Mouse (Mus musculus): Measurements from ENCODE around the gene Dzip3.

Dzip3 gene

GRCm38 (mm10) chr16:48993559-48994342 is at the start of gene Dzip3, which contains the start of gene Cip2a:
Gene Dzip3, minus strand, starts transcription at chr16:48994165.
Gene Cip2a, plus strand, starts transcription at chr16:48994185.
- DNase-seq (ENCODE audit: low spot score), result peak; percentile 86

- DNase-seq (ENCODE audit: low spot score), result no peak
These were observed 46.7 kb upstream of the Dzip3 start for GRCm38 (mm10) chr16:49040554-49041221.

GRCm38 (mm10) chr16:49037771-49038170 is 43.8 kb upstream of the Dzip3 start:
- no peak for DNase-seq (ENCODE audit: low spot score)

- DNase-seq (ENCODE audit: low spot score), result no peak
These were observed 41.9 kb upstream of the Dzip3 start for GRCm38 (mm10) chr16:49035852-49036251.

- DNase-seq (ENCODE audit: low spot score), result no peak
These were observed 22.8 kb upstream of the Dzip3 start for GRCm38 (mm10) chr16:49016620-49017332.

- DNase-seq (ENCODE audit: low spot score), result no peak
These were observed 10.2 kb upstream of the Dzip3 start for GRCm38 (mm10) chr16:49004151-49004550.

GRCm38 (mm10) chr16:48994343-48994693 is 353 bp upstream of the Dzip3 start:
- DNase-seq (ENCODE audit: low spot score), result no peak

- DNase-seq (ENCODE audit: low spot score), result no peak
These were observed 770 bp downstream of the Dzip3 start for GRCm38 (mm10) chr16:48993231-48993558.

GRCm38 (mm10) chr16:48992437-48993230 is 1.3 kb downstream of the Dzip3 start:
- no peak for DNase-seq (ENCODE audit: low spot score)

GRCm38 (mm10) chr16:48989700-48990099 is 4.3 kb downstream of the Dzip3 start:
- DNase-seq (ENCODE audit: low spot score), result no peak

GRCm38 (mm10) chr16:48985034-48985627 is 8.8 kb downstream of the Dzip3 start:
- no peak for DNase-seq (ENCODE audit: low spot score)

GRCm38 (mm10) chr16:48979965-48980364 is 14.0 kb downstream of the Dzip3 start:
- no peak for DNase-seq (ENCODE audit: low spot score)

- no peak for DNase-seq (ENCODE audit: low spot score)
These were observed 20.4 kb downstream of the Dzip3 start for GRCm38 (mm10) chr16:48973548-48973947.

GRCm38 (mm10) chr16:48972996-48973395 is 21.0 kb downstream of the Dzip3 start:
- DNase-seq (ENCODE audit: low spot score), result no peak

- no peak for DNase-seq (ENCODE audit: low spot score)
These were observed 52.2 kb downstream of the Dzip3 start for GRCm38 (mm10) chr16:48941805-48942204.

GRCm38 (mm10) chr16:48923724-48924123 is 70.2 kb downstream of the Dzip3 start:
- DNase-seq (ENCODE audit: low spot score), result no peak

- DNase-seq (ENCODE audit: low spot score), result no peak
These were observed 80.8 kb downstream of the Dzip3 start for GRCm38 (mm10) chr16:48913206-48913605.

GRCm38 (mm10) chr16:48911184-48911583 is 82.8 kb downstream of the Dzip3 start:
- DNase-seq (ENCODE audit: low spot score), result no peak

GRCm38 (mm10) chr16:48899868-48900267 is 94.1 kb downstream of the Dzip3 start:
- DNase-seq (ENCODE audit: low spot score), result no peak

GRCm38 (mm10) chr16:48890733-48891132 is 103.2 kb downstream of the Dzip3 start:
- DNase-seq (ENCODE audit: low spot score), result no peak

Measured in ovary, adult 18-20 months (tissue).